Mouse (Mus musculus) thymus, adult 2 months (tissue): Measurements from ENCODE around the gene Klrc3.

ENCODE experiments used
- CTCF ChIP-seq: fragments of 200-500 bp; IDR thresholded peaks from 2 replicates; pipeline ENCODE4 v1.5.1; 2012; ENCODE audit warnings: mild to moderate bottlenecking, control low read depth, low read length, moderate library complexity, borderline replicate concordance; ENCODE audit not compliant: control insufficient read depth, poor library complexity, insufficient read depth; ENCODE audit errors: extremely low read depth
- POLR2A ChIP-seq: fragments of 200-500 bp; IDR thresholded peaks from 2 replicates; pipeline ENCODE4 v1.6.1; 2012; ENCODE audit warnings: mild to moderate bottlenecking, low read length, control low read depth, moderate library complexity; ENCODE audit not compliant: control insufficient read depth, poor library complexity, insufficient read depth; ENCODE audit errors: extremely low read depth

DNA sequence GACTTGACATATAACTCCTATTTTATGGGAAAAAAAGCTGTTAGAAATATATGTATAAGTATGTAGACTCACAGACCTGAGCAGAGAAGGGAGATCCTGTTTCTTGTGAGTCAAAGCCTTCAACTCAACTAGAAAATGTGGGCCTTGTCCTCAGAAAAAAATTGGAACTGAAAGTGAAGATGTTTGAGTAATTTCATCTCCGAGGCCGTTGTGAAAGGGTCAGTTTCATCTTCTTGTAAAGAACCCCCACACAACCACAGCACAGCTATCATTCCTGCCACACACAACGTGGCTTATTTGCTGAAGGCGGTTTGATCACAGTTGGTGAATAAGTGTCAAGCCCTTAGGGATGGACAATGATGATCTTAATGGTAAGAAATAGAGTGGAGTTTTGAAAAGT, 19.4 kb downstream of the Klrc3 start, which contains the start of gene Klrk1:
- TF ChIP-seq CTCF, result no peak
- TF ChIP-seq POLR2A, result no peak
